Mouse (Mus musculus): ENCODE measurements at regions not wholly inside any gene's neighbourhood (a gene's known extent, or its start where the extent isn't known, plus 50 kb on each side); places are given as distances from the start of the nearest gene placed in this dataset.

DNA sequence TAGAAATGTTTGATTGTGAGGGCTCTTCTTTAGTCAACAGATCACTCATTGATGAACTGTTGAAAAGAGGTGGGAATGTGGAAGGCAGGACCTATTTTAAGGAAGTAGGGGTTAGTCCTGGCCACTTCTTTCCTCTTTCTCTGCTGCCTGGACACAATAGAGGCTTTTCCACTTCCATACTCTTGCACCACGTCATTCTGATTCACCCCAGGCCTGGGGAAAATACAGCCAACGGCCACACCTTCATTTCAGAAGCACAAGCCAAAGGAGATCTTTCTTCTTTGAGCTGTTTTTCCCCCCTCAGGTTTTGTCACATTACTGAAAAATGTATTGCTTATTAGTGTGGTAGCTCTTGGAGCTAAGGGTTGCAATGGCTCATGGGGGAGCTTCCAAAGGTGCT is 237.9 kb upstream of the Dcn start:
- TF ChIP-seq CTCF (conservative IDR thresholded peaks at IDR 0.05; ENCODE audit: insufficient read depth, insufficient read length, low read depth, low read length) (no peak), POLR2A (IDR thresholded peaks at IDR 0.05; ENCODE audit: low read depth, low read length) (no peak)

Data from kidney, adult 2 months (tissue).